Mouse (Mus musculus) heart, postnatal 0 days (tissue): Measurements from ENCODE around the gene Tcp11x2. TPM values are rescaled to one million over a fixed set of nuclear protein-coding genes. Genes with fewer than 3 reads are reported as not detected.

Source experiments
- ATAC-seq: fragments of 200-750 bp; cut with Nextera tagmentation; 2 replicates; pipeline ENCODE4 v1.8.0; 2017; ENCODE audit warnings: low read depth, moderate number of reproducible peaks, moderate library complexity; ENCODE audit not compliant: insufficient read depth
- DNase-seq: peaks from one replicate; pipeline ENCODE4 v3.0.0-alpha.2; 2016; ENCODE audit warnings: low spot score
- H3K27ac ChIP-seq: fragments of 300-500 bp; sonication (generic); 2 replicates; pipeline ENCODE4 v1.5.1; 2014; ENCODE audit warnings: low read depth, mild to moderate bottlenecking
- H3K27me3 ChIP-seq: fragments of 300-500 bp; sonication (generic); 2 replicates; pipeline ENCODE4 v1.6.1; 2014; ENCODE audit warnings: low read length, mixed read lengths; ENCODE audit not compliant: control insufficient read depth, insufficient read depth
- H3K36me3 ChIP-seq: fragments of 300-500 bp; sonication (generic); replicated peaks from 2 replicates; pipeline ENCODE4 v1.6.1; 2014; ENCODE audit warnings: low read length, mixed read lengths; ENCODE audit not compliant: control insufficient read depth, insufficient read depth
- H3K4me1 ChIP-seq: fragments of 300-500 bp; sonication (generic); 2 replicates; pipeline ENCODE4 v1.6.1; 2014; ENCODE audit warnings: antibody characterized with exemption; ENCODE audit not compliant: control insufficient read depth, insufficient read depth
- H3K4me2 ChIP-seq: fragments of 300-500 bp; sonication (generic); 2 replicates; pipeline ENCODE4 v1.6.1; 2014; ENCODE audit warnings: low read depth, mild to moderate bottlenecking, low read length, moderate library complexity
- H3K4me3 ChIP-seq: fragments of 300-500 bp; sonication (generic); 2 replicates; pipeline ENCODE4 v1.5.1; 2014; ENCODE audit warnings: low read depth, low read length
- H3K9ac ChIP-seq: fragments of 300-500 bp; sonication (generic); replicated peaks from 2 replicates; pipeline ENCODE4 v1.6.1; 2014; ENCODE audit warnings: low read depth, low read length, mixed read lengths
- H3K9me3 ChIP-seq: fragments of 300-500 bp; sonication (generic); replicated peaks from 2 replicates; pipeline ENCODE4 v1.6.1; 2016; ENCODE audit warnings: low read length; ENCODE audit not compliant: control insufficient read depth
- CTCF ChIP-seq: IDR thresholded peaks from 2 replicates; pipeline ENCODE4 v1.5.1; 2016; ENCODE audit warnings: antibody characterized with exemption, control low read depth, low read depth
- EP300 ChIP-seq: IDR thresholded peaks from 2 replicates; pipeline ENCODE4 v1.6.1; 2016; ENCODE audit warnings: antibody characterized with exemption, low read depth
- WGBS: fragments of 180-500 bp; shearing (Covaris S2); extraction: QIAGEN DNeasy Blood & Tissue Kit; methylation state at CpG from one replicate; pipeline ENCODE4 v1.1.7; 2014; 5-methylcytosine and 5-hydroxymethylcytosine counted together
- polyA plus RNA-seq: library from polyadenylated mRNA; unstranded; fragments of >200 nt; fragmentation: Nextera tagmentation; extraction: Ambion mirVana; gene quantifications from 2 replicates; pipeline ENCODE4 v1.2.1, GENCODE M21; 2015
- total RNA-seq: library from RNA; depleted of rRNA; stranded (reverse); fragments of >200 nt; gene quantifications from 2 replicates; pipeline ENCODE4 v1.2.3, GENCODE M21; 2014; ENCODE audit warnings: low replicate concordance

Tcp11x2 gene
- total and polyA plus RNA-seq, 2 experiments from 2014 or later: not detected

- peak; percentile 45 for DNase-seq
- no peaks in the 10 kb centered on the region for H3K27me3 ChIP-seq
- no peak for TF ChIP-seq EP300
- TF ChIP-seq CTCF: no peak
- H3K4me2 ChIP-seq: no peak overlapping the region
- no peaks in the 10 kb centered on the region for H3K4me1 ChIP-seq
- no peaks in the 10 kb centered on the region for H3K36me3 ChIP-seq
- H3K27ac ChIP-seq: peak overlapping the region; percentile 71
- no peaks in the 10 kb centered on the region for H3K9me3 ChIP-seq
- no peak overlapping the region for H3K4me3 ChIP-seq
- WGBS: 36% methylated on average over 2 of the region's 2 CpGs
- no peak overlapping the region for H3K9ac ChIP-seq
- ATAC-seq: peak; percentile 74; the same call in 1 of the 2 replicates
These were observed 19.3 kb upstream of the Tcp11x2 start for GRCm38 (mm10) chrX:135712845-135713244.

GRCm38 (mm10) chrX:135704349-135704748 lies 10.8 kb upstream of the Tcp11x2 start:
- 17% methylated on average over 2 of the region's 2 CpGs for WGBS

GRCm38 (mm10) chrX:135703111-135703510 lies 9.5 kb upstream of the Tcp11x2 start:
- TF ChIP-seq EP300 (no peak), CTCF (no peak)
- H3K9me3 ChIP-seq: no peaks in the 10 kb centered on the region
- H3K9ac ChIP-seq: no peak overlapping the region
- no peaks in the 10 kb centered on the region for H3K27me3 ChIP-seq
- H3K36me3 ChIP-seq: no peaks in the 10 kb centered on the region
- H3K4me3 ChIP-seq: no peak overlapping the region
- H3K27ac ChIP-seq: no peak overlapping the region
- ATAC-seq (no peak), DNase-seq (no peak)
- H3K4me2 ChIP-seq: no peak overlapping the region
- WGBS: 85% methylated on average over 1 of the region's 1 CpGs
- no peaks in the 10 kb centered on the region for H3K4me1 ChIP-seq

More at GRCm38 (mm10) chrX:135704349-135704748, 10.8 kb upstream of the Tcp11x2 start:
- H3K27me3 ChIP-seq: no peaks in the 10 kb centered on the region
- no peak overlapping the region for H3K4me2 ChIP-seq
- DNase-seq (no peak), ATAC-seq (no peak)
- no peak overlapping the region for H3K4me3 ChIP-seq
- H3K9ac ChIP-seq: no peak overlapping the region
- H3K4me1 ChIP-seq: no peaks in the 10 kb centered on the region
- H3K9me3 ChIP-seq: no peaks in the 10 kb centered on the region
- H3K27ac ChIP-seq: no peak overlapping the region
- TF ChIP-seq EP300 (no peak), CTCF (no peak; the same call in 1 of the 2 replicates)
- no peaks in the 10 kb centered on the region for H3K36me3 ChIP-seq

GRCm38 (mm10) chrX:135687802-135688201 lies 5.8 kb downstream of the Tcp11x2 start:
- ATAC-seq: no peak
- Histone ChIP-seq H3K36me3 (no peaks in the 10 kb centered on the region), H3K9ac (no peak overlapping the region), H3K4me3 (no peak overlapping the region), H3K27ac (no peak overlapping the region), H3K27me3 (no peaks in the 10 kb centered on the region), H3K4me1 (no peaks in the 10 kb centered on the region), H3K4me2 (no peak overlapping the region), H3K9me3 (no peaks in the 10 kb centered on the region)
- TF ChIP-seq CTCF (no peak), EP300 (no peak)
- DNase-seq: no peak
- 64% methylated on average over 3 of the region's 3 CpGs for WGBS

DNA sequence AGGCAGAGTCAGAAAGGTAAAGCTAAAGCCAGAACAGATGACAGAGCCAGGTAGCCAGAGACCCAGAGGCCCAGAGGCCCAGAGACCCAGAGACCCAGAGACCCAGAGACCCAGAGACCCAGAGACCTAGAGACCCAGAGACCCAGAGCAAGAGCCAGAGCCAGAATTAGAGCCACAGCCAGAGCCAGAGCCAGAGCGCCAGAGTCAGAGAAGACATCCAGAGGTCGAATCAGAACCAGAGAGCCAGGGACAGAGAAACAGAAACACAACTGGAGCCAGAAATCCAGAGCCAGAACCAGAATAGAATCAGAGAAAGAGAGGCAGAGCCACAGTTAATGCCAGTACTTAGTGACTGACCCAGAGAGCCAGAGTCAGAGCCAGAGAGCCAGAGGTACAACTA lies 11.7 kb downstream of the Tcp11x2 start:
- Histone ChIP-seq H3K9me3 (no peaks in the 10 kb centered on the region), H3K9ac (no peak overlapping the region), H3K36me3 (no peaks in the 10 kb centered on the region), H3K4me2 (no peak overlapping the region), H3K4me3 (no peak overlapping the region), H3K27me3 (no peaks in the 10 kb centered on the region), H3K4me1 (no peaks in the 10 kb centered on the region), H3K27ac (no peak overlapping the region)
- no peak for DNase-seq
- TF ChIP-seq EP300 (no peak), CTCF (no peak)
- no peak for ATAC-seq
- WGBS: 64% methylated on average over 2 of the region's 2 CpGs

GRCm38 (mm10) chrX:135652173-135652772 lies 41.3 kb downstream of the Tcp11x2 start:
- DNase-seq: peak; percentile 16
- Histone ChIP-seq H3K4me3 (no peak overlapping the region), H3K4me1 (no peaks in the 10 kb centered on the region), H3K27ac (no peak overlapping the region), H3K27me3 (no peaks in the 10 kb centered on the region), H3K4me2 (no peak overlapping the region), H3K36me3 (no peaks in the 10 kb centered on the region), H3K9ac (no peak overlapping the region), H3K9me3 (no peaks in the 10 kb centered on the region)
- 39% methylated on average over 9 of the region's 9 CpGs for WGBS
- TF ChIP-seq CTCF (peak; percentile 39), EP300 (no peak)
- no peak for ATAC-seq
